Mouse (Mus musculus) heart, postnatal 0 days (tissue): ENCODE data around the gene Nacad.
A peak's percentile ranks its signal among the peaks of the same experiment; 100 is the strongest.

ENCODE experiments used
- CTCF ChIP-seq: IDR thresholded peaks from 2 replicates; pipeline ENCODE4 v1.5.1; 2016; ENCODE audit warnings: antibody characterized with exemption, control low read depth, low read depth
- EP300 ChIP-seq: IDR thresholded peaks from 2 replicates; pipeline ENCODE4 v1.6.1; 2016; ENCODE audit warnings: antibody characterized with exemption, low read depth

- TF ChIP-seq EP300 (no peak), CTCF (peak; percentile 13; the same call in 1 of the 2 replicates)
These were observed 42.2 kb upstream of the Nacad start for GRCm38 (mm10) chr11:6647831-6648724.
